Mouse (Mus musculus) monocyte, adult 2 months (primary cell): Measurements from ENCODE around the gene Rpn2.
A peak's percentile ranks its signal among the peaks of the same experiment; 100 is the strongest.

Experiments
- DNase-seq, 2 experiments: peaks; one replicate each; pipeline ENCODE4 v3.0.0; 2022; ENCODE audit warnings: low spot score in 2 of 2, low read depth in 1 of 2

Gene Rpn2

DNA sequence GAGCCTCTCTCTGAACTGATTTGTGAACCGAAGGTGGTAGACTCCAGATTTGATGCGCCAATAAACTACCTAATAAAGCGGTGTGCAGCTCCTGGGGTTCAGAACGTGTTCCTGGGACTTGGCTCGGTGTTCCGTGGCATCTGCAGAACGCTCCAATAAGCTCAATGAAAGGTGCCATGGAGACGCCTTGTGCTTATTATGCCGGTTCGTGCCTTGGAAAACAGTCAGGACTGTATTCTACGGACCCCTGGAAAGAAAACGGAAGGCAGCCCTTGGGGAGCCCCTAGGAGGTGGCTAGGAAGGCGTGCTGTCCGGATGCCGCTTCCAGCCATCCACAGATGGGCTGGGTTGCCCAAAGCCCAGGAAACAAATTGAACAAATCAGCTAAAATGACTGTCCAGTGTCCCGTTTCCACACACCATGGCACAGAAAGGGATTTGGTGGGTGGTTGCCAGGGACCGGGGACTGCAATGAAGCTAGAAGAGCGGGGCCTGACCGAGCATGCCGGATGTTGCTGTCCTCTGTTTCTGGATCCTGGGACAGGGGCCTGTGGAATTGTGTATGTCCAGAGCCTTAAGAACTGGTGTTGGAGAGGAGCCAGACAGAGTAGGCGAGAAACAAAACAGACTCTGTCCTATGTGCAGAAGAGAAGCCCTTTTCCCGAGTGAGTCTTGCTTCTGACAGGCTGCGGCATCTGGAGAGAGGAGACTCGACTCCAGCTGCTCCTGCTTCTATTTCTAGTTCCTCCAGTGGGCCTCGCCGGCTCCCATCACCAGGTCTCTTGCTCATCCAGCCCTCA, 68.7 kb downstream of the Rpn2 start, which contains the start of gene Ghrh:
TSS of gene Ghrh (minus strand) at position 146 of the 799 bp plus-strand sequence.
- no peak for DNase-seq

DNA sequence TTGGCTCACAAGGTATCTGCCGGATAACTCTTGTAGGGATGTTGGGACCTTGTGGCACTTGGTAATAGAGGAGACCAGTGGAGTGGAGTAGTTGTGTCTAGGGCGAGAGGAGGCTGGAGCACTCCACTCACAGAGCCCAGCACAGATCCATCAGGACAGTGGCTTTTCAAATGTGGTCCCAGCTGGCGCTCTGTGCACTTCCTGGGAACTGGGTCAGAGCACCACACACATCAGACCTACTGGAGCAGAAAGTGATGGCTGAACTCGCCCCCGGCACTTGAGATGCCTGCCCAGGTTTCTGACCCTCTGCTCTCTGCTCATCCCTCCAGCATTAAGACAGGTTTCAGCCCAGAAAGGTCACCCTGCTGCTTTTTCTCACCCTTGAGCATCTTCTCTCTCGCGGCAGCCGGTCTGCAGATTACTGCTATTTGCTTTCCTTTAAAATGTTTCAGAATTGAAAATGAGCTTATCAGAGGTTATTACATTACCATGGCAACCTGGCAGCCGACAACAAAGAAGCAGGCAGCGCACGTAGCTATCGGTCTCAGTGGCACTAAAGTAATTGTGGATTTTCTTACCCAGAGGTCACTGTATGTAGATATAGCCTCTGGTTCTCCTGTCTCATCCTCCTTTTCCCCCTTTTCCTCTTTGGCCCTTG, 70.4 kb downstream of the Rpn2 start:
- DNase-seq, result no peak

DNA sequence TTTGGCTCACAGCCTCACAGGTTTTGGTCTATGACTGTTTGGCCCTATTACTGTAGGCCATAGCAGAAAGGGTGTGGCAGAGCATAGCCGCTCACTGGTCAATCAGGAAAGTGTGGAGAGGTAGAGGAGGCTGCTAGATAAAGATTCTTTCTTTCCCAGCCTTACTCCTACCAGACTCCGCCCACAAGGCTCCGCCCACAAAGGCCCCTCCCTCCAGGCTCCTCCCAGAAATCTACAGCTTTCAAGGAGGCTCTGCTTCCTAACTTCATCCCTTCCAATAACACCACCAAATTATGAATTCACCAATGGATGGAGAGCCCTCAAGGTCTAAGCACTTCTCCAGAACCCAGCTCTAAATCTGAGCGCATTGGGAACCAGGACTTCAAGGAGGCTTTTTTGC, 74.4 kb downstream of the Rpn2 start:
- no peak for DNase-seq

DNA sequence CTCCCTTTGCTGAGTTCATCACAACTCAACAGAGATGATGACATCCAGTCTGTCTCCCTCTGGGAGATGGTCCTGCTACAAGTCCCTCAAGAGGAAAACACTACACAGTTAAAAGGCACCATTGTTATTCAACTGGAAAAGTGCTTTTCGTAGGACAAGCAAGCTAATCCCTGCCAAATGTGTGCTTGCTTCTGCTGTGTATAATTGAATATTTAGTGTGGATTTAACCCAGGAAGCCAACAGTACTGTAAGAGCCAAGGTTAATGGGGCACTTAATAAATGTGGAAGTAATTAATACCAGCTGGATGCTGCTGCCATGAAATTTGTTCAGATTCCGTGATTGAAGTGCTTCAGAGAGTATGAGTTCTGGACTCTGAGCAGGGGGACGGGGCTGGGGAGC, 75.3 kb downstream of the Rpn2 start:
- DNase-seq, result no peak

DNA sequence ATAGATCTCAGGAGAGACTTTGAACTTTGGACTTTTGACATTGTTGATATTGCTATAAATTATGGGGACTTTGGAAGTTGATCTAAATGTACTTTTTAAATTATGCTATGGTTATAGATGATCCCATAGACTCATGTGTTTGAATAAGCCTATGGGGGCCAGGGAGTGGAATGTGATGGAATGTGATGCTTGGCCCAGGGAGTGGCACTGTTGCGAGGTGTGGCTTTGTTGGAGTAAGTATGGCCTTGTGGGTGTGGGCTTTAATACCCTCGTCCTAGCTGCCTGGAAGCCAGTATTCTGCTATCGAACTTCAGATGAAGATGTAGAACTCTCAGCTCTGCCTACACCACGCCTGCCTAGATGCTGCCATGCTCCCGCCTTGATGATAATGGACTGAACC, 81.2 kb downstream of the Rpn2 start:
- no peak for DNase-seq

DNA sequence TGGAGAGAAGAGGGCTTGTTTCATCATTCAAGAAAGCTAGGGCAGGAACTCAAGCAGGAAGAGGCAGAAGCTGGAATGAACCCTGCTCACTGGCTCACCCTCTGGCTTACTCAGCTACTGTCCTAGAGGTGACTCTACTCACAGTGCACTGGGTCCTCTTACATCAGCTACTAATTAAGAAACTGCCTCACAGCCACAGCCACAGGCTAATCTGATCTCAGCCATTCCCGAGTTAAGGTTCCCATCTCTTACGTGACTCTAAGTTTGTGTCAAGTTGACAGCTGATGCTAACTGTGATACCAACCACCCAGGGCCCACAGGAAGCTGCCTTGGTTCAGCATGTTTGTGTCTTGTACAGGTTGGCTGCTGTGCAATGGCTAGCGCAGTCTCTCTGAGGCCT, 84.2 kb downstream of the Rpn2 start:
- DNase-seq, result no peak

DNA sequence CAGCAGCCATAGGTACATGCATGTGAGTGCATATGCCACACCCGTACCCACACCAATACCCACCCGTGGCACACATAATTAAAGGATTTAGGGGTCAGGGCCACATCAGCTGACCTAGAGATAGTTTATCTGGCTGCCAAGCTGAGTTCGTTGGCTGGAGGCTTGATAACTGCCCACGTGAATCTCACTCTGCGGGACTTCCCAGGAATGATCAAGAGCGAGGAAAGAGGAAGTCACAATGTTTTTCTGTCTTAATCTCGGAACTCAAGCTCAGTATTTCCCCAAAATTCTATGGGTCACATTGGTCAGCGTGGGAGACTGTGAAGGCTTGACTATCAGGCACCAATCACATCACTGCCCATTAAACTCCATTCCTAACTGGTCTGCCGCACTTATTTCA, 87.9 kb downstream of the Rpn2 start:
- DNase-seq, result peak; percentile 19 to 49

DNA sequence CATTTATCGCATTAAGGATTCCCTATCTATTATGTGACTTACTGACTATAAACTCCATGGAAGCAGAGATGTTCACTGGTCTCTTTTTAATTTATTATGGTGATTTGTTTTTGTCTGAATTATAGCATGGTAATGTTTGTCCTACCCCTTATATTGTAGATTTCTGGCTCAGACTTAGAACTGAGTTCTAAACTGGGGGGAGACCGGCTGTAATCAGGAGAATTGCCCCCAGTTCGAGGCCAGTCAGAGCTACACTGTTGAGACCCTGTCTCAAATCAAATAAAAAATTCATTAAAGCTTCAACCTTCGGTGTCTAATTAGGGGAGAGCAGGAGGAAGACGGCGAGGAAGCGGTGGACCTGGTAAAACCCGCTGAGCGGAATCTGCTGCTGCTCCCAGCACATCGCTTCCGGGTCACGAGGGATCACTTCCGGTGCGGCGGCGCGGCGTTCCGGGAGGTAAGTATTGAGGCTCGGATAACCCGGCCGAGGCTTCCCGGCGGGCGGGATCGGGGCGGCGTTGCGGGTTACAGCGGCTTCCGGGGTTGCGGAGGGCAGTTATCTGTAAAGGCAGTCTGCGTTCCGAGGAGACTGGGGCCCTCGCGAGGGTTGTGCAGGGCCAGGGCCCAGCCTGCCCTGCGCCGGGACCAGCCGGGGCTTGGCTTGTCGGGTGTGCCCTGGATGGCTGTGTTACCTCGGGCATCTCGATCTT, 88.5 kb downstream of the Rpn2 start, which contains the start of gene Manbal:
TSS of gene Manbal (plus strand) at position 411 of the 710 bp plus-strand sequence.
- peak; percentile 82 to 91 for DNase-seq

DNA sequence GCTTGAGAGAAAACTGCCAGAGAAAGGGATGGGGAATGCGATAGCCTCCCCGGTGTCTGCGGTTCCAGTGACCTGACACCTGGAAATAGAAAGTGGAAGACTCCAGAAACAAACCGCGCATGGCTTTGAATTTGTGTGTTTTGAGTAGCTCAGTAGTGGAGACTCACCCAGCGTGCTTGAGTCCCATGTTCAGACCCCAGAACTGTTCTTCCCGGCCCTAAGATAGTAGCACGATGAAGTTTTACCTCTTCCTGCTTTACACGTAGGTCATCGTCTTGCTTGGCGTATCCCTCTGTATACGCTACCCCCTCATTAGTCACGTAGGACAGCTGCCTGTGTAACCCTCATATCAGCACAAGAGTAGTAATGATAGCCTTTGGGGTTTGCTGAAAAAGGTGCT, 89.2 kb downstream of the Rpn2 start:
- DNase-seq, result no peak

DNA sequence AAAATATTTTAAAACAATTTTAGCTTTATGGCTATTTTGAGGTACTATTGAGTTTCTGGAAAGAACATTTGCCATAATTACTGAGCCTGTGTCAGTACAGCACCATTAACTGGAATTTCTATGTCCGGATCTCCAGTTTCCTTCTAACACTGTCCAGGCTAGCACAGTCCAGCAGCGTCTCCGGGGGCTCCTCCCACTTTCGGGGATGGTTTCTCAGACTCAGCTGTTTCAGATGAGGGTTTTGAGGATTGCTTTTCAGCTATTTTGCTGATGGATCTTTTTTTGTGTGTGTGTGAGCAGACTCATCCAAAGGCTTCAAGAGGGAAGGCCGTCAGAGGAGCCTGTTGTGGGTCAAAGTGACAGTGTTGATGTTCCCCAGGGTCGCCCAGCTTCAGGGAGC, 92.9 kb downstream of the Rpn2 start:
- no peak for DNase-seq

DNA sequence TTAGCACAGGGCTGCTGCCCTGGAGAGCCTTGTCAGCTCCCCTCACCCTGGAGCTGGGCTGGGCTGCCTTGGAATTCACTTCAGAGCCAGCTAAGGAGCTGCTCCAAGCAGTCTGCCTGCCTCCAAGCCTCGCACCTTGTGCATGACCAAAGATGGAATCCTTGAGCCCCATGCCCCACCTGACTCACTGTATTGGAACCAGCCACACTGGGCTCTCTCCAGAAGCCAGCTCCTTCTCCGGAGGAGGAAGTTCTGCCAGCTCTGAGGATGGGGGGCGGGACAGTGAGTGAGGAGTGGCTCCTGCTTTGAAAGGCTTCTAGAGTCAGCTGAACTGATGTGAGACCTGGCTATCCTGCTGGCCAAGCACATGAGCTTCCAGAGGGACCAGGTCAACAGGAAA, 94.9 kb downstream of the Rpn2 start:
- no peak for DNase-seq

DNA sequence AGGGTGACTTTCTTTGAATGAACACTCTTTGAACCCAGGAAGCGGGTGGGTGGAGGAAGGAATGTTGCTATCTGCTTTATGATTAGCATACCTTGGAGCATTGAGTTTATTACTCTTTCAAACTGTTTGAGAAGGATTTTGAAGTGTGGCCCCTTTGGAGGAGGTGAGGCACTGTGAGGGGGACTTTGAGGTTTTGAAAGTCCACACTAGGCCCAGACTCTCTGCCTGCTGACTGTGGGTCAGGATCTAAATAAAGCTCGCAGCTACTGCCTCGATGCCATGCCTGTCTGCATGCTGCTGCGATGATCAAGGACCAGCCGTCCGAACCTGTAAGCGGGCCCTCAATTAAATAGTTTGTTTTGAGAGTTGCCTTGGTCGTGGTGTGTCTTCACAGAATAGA, 96.2 kb downstream of the Rpn2 start:
- DNase-seq, result no peak
